Mouse (Mus musculus) ES-E14 (cell line): Measurements from ENCODE around the gene Slc5a4b.

Experiments
- CHD2 ChIP-seq: IDR thresholded peaks from 2 replicates; pipeline ENCODE4 v1.6.1; 2014; ENCODE audit warnings: mild to moderate bottlenecking, low read depth, low read length, inconsistent platforms
- HCFC1 ChIP-seq: IDR thresholded peaks from 2 replicates; pipeline ENCODE4 v1.6.1; 2012; ENCODE audit warnings: low read length, inconsistent platforms, borderline replicate concordance; ENCODE audit not compliant: insufficient read depth
- MAFK ChIP-seq: IDR thresholded peaks from 2 replicates; pipeline ENCODE4 v1.6.1; 2014; ENCODE audit warnings: mild to moderate bottlenecking, low read depth, low read length, inconsistent platforms; ENCODE audit not compliant: insufficient read depth
- ZC3H11A ChIP-seq: IDR thresholded peaks from 2 replicates; pipeline ENCODE4 v1.6.1; 2012; ENCODE audit warnings: low read depth, mild to moderate bottlenecking, inconsistent platforms, low read length, borderline replicate concordance
- ZNF384 ChIP-seq: IDR thresholded peaks from 2 replicates; pipeline ENCODE4 v1.6.1; 2012; ENCODE audit warnings: low read depth, low read length, inconsistent platforms

DNA sequence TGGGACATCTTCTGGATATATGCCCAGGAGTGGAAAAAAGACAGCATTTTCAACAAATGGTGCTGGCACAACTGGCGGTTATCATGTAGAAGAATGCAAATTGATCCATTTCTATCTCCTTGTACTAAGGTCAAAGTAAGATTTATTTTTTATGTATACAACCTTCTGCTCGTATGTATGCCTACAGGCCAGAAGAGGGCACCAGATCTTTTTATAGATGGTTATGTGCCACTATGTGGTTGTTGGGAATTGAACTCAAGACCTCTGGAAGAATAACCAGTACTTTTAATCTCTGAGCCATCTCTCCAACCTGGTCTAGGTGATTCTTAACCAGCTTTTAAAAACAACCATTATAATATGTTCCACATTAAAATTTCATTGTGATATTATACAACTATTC is 25.6 kb upstream of the Slc5a4b start:
- no peak for TF ChIP-seq MAFK
- TF ChIP-seq CHD2 = no peak
- no peak for TF ChIP-seq HCFC1
- no peak for TF ChIP-seq ZC3H11A
- TF ChIP-seq ZNF384 = no peak
